Mouse (Mus musculus): ENCODE measurements around the gene H1fnt.

DNA sequence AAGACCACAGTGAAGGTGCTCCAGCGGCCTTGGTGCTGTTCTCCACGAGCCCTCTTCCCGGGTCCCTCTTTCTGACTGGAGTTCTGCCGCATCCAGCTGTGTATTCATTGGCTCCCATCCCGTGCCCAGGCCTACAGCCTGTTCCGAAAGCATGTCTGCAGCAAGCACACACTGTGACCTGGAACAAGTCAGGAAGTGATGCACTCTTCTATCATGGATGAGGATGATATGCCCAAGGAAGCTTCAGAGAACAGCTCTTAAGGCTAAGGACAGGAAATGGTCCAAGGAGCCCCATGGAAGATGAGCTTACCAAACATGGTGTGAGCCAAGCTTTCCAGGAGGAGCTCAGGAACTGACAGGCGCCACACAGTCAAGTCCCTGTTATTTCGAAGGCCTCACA lies 36.6 kb upstream of the H1fnt start:
- TF ChIP-seq ZC3H11A (IDR thresholded peaks at IDR 0.05; ENCODE audit: borderline replicate concordance, low read depth, low read length) (no peak), HCFC1 (IDR thresholded peaks at IDR 0.05; ENCODE audit: borderline replicate concordance, insufficient read depth, low read length) (no peak), CHD2 (IDR thresholded peaks at IDR 0.05; ENCODE audit: low read depth, low read length) (no peak), ZNF384 (IDR thresholded peaks at IDR 0.05; ENCODE audit: low read depth, low read length) (no peak)

Measured in ES-E14 (cell line).